Mouse (Mus musculus) lung, adult 2 months (tissue): Measurements from ENCODE around the gene Traf7. TPM values are rescaled to one million over a fixed set of nuclear protein-coding genes. Genes with fewer than 3 reads are reported as not detected.

ENCODE experiments used
- DNase-seq: peaks from one replicate; pipeline ENCODE4 v3.0.0; 2022
- H3K4me1 ChIP-seq: fragments of 200-500 bp; 2 replicates; pipeline ENCODE4 v1.6.1; 2011; ENCODE audit warnings: low read length; ENCODE audit not compliant: control insufficient read depth, insufficient read depth
- H3K4me3 ChIP-seq: fragments of 200-500 bp; replicated peaks from 2 replicates; pipeline ENCODE3; 2011; ENCODE audit warnings: low read depth, mild to moderate bottlenecking, control low read depth, low read length; ENCODE audit errors: extremely low read depth
- CTCF ChIP-seq: fragments of 200-500 bp; IDR thresholded peaks from 2 replicates; pipeline ENCODE4 v1.5.1; 2011; ENCODE audit warnings: mild to moderate bottlenecking, low read length, control low read depth; ENCODE audit not compliant: insufficient read depth
- POLR2A ChIP-seq: fragments of 200-500 bp; IDR thresholded peaks from 2 replicates; pipeline ENCODE4 v1.6.1; 2011; ENCODE audit warnings: low read depth, mild to moderate bottlenecking, control low read depth, low read length, borderline replicate concordance; ENCODE audit errors: extremely low read depth
- WGBS: fragments of 180-500 bp; shearing (Covaris S2); methylation state at CpG from one replicate; pipeline ENCODE4 v1.1.7; 2018; 5-methylcytosine and 5-hydroxymethylcytosine counted together
- polyA plus RNA-seq: library from polyadenylated mRNA; depleted of rRNA; stranded (reverse); fragments of >200 nt; gene quantifications from 2 replicates; pipeline ENCODE4 v1.2.3, GENCODE M21; 2012

Traf7 gene
- polyA plus RNA-seq, 1 experiment, result 263 TPM

- Histone ChIP-seq H3K4me1 (peaks cover 19% of the 10 kb centered on the region), H3K4me3 (no peak within 1 kb of the TSS)
- no peak for DNase-seq
- no peak for TF ChIP-seq POLR2A
- WGBS, result 83% methylated on average over 6 of the region's 6 CpGs
Observed at GRCm38 (mm10) chr17:24473612-24474275, 54.0 kb downstream of the Traf7 start, which contains the start of gene Bricd5. Gene Bricd5, plus strand, starts transcription at chr17:24473884.

GRCm38 (mm10) chr17:24472512-24472911 is 55.2 kb downstream of the Traf7 start:
- TF ChIP-seq CTCF (no peak), POLR2A (no peak)
- 53% methylated on average over 4 of the region's 4 CpGs for WGBS
- peaks cover 17% of the 10 kb centered on the region for H3K4me1 ChIP-seq
- peak; percentile 48 for DNase-seq
- no peak overlapping the region for H3K4me3 ChIP-seq

- peaks cover 17% of the 10 kb centered on the region for H3K4me1 ChIP-seq
- no peak for TF ChIP-seq POLR2A
- TF ChIP-seq CTCF, result no peak
- DNase-seq, result no peak
- WGBS, result 1% methylated on average over 68 of the region's 68 CpGs
- H3K4me3 ChIP-seq, result peak overlapping the region; percentile 83
Observed at GRCm38 (mm10) chr17:24470701-24471527, 56.8 kb downstream of the Traf7 start.

DNA sequence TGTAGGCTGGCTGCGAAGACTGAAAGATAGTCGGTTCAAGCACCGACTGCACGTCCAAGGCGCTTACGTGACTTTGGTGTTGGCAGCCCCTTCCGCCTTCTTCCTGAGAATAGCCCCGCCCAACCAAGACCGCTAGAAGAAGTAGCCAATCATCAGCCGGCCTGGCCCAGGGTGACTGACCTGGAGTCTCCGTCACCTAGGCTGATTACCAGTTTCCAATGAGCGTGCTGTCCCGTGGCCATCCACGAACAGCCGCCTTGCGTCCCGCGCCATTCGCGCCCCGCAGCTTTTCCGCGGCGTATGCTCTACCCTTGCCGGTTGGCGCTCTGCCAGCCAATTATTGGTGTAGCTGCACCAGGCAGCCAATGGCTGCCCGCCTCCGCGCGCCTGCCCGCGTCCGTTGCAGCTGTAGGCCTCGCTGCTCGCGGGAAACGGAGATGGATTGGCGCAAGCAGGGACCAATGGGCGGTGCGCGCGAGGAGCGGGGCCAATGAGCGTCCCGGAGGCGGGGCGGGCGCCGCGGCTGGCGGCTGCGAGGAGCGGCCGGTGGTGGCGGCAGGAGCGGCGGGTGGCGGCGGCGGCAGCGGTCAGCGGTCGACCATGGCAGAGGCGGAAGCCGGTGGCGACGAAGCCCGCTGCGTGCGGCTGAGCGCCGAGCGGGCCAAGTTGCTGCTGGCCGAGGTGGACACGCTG is 57.7 kb downstream of the Traf7 start, which contains the start of the genes E4f1 and Pgp:
Gene E4f1 (minus strand): TSS at position 404 of the 693 bp plus-strand sequence.
Gene Pgp (plus strand): TSS at position 483 of the 693 bp plus-strand sequence.
- Histone ChIP-seq H3K4me3 (peak within 1 kb of the TSS; percentile 83), H3K4me1 (peaks cover 17% of the 10 kb centered on the region)
- TF ChIP-seq POLR2A (peak; percentile 75; the same call in 1 of the 2 replicates), CTCF (no peak)
- under 1% methylated on average over 68 of the region's 75 CpGs for WGBS
- peak; percentile 98 for DNase-seq

DNA sequence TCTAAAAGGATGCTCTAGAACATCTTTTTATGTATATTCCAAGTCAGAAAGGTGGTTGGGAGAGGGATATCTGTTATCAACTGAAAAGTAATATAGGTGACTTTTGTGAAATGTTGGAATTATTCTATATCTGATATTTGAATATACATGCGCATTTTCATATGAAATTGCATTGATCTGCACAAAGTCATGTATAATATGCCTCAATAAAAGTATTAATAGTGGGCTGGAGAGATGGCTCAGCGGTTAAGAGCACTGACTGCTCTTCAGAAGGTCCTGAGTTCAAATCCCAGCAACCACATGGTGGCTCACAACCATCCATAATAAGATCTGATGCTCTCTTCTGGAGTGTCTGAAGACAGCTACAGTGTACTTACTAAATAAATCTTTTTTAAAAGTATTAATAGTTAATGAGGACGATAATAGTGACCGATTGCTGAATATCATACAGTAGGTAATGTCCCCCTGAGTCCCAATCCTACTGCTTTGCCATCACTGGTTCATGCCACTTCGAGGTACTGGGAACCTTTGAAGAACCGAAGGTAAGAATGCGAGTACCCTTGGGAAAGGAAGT is 58.3 kb downstream of the Traf7 start:
- Histone ChIP-seq H3K4me3 (peak overlapping the region; percentile 62), H3K4me1 (peaks cover 17% of the 10 kb centered on the region)
- WGBS, result 17% methylated on average over 7 of the region's 7 CpGs
- DNase-seq, result no peak
- TF ChIP-seq POLR2A (no peak), CTCF (no peak)

DNA sequence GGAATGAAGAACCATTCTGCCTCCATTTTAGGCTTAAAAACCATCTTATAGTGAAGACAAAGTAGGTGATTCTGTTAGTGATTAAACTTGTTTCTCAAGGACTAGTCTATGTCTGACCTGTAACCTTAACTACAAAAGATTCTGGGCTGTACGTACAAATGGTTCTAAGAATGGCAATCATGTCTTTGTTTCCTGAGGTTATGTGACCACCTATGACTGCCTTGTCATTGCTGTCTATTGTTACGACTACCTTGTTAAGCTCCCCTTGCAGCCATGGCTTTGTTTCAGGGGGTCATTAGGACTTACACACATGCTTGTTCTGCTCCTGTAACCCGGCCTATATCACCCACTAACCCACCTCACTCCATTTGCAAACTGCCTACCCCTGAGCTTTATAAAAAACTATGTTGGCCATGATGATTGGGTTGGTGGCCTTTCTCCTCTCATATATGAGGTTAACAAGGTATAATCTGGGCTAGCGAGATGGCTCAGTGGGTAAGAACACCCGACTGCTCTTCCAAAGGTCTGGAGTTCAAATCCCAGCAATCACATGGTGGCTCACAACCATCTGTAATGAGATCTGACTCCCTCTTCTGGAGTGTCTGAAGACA is 59.0 kb downstream of the Traf7 start:
- TF ChIP-seq CTCF (no peak), POLR2A (no peak)

GRCm38 (mm10) chr17:24463374-24464133 is 64.2 kb downstream of the Traf7 start:
- Histone ChIP-seq H3K4me3 (no peak overlapping the region), H3K4me1 (no peaks in the 10 kb centered on the region)
- 47% methylated on average over 6 of the region's 6 CpGs for WGBS
- no peak for TF ChIP-seq CTCF
- TF ChIP-seq POLR2A, result no peak
- DNase-seq, result no peak

More for the DNA sequence above, 59.0 kb downstream of the Traf7 start:
- 93% methylated on average over 5 of the region's 5 CpGs for WGBS
- H3K4me1 ChIP-seq, result peaks cover 17% of the 10 kb centered on the region
- no peak overlapping the region for H3K4me3 ChIP-seq
- no peak for DNase-seq

DNA sequence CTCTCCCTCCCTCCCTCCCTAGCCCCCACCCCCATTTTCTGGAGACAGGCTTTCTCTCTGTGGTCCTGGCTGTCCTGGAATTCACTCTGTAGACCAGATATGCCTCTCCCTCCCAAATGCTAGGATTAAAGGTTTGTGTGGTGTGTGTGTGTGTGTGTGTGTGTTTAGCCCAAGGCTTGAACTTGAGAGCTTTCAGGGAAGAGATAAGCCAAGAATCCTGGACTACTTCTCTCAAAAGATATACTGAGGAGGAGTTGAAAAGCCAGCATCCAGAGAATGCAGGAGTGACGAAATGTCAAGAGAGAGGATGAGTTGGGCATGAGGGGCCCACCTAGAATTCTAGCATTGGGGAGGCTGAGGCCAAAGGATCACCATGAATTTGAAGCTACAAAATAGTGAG is 64.8 kb downstream of the Traf7 start:
- no peak for TF ChIP-seq CTCF
- TF ChIP-seq POLR2A, result no peak
- no peak for DNase-seq
- no peaks in the 10 kb centered on the region for H3K4me1 ChIP-seq
- 72% methylated on average over 1 of the region's 1 CpGs for WGBS
- H3K4me3 ChIP-seq, result no peak overlapping the region
